Mouse (Mus musculus) heart, adult 2 months (tissue): ENCODE results near the gene Ovgp1.

Experiments used
- CTCF ChIP-seq: fragments of 200-600 bp; IDR thresholded peaks from 2 replicates; pipeline ENCODE4 v1.8.1; 2022; ENCODE audit warnings: antibody characterized with exemption, mild to moderate bottlenecking, moderate library complexity
- POLR2A ChIP-seq: fragments of 200-500 bp; IDR thresholded peaks from 2 replicates; pipeline ENCODE4 v1.6.1; 2011; ENCODE audit warnings: mild to moderate bottlenecking, low read depth, low read length, control low read depth; ENCODE audit not compliant: insufficient read depth

DNA sequence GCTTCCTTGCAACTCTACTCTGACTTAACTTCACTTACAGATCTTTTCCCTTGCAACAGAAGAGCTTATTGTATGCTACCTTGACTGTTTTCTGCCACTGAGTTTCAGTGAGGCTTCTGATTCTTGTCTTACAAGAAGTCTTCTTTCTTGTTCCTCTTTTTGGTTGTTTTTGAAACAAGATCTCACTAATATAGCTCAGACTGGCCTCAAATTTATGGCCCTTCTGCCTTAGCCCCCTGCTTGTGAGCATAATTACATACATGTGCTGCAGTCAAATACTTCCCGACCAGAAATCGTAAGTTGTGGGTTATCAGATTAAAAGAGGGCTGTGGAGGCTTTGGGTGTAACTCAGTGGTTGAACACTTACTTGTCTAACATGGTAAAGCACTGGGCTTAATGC lies 21.2 kb downstream of the Ovgp1 start:
- TF ChIP-seq POLR2A = no peak
- no peak for TF ChIP-seq CTCF
